Mouse (Mus musculus): Measurements from ENCODE around the gene Mup4.
"Not testable (repeated sequence)": the region's sequence is repeated elsewhere in the genome, so short reads cannot be mapped to it uniquely, and the experiment has no call there.

Mup4 gene

GRCm38 (mm10) chr4:59960610-59961009 is at the start of gene Mup4:
TSS of gene Mup4 (minus strand) at chr4:59960710.
- DNase-seq (ENCODE audit: low spot score), result no peak

GRCm38 (mm10) chr4:59997894-59998293 is 37.4 kb upstream of the Mup4 start:
- DNase-seq (ENCODE audit: low spot score), result not testable (repeated sequence)

GRCm38 (mm10) chr4:59963405-59964344 is 3.2 kb upstream of the Mup4 start, which contains the start of gene Mup6:
TSS of gene Mup6 (plus strand) at chr4:59964294.
- no peak for DNase-seq (ENCODE audit: low spot score)

- DNase-seq (ENCODE audit: low spot score), result no peak
These were observed 23.0 kb downstream of the Mup4 start for GRCm38 (mm10) chr4:59937543-59937942.

GRCm38 (mm10) chr4:59932505-59933281 is 27.8 kb downstream of the Mup4 start:
- peak; percentile 14 for DNase-seq (ENCODE audit: low spot score)

GRCm38 (mm10) chr4:59928347-59928746 is 32.2 kb downstream of the Mup4 start:
- peak; percentile 84 for DNase-seq (ENCODE audit: low spot score)

- DNase-seq (ENCODE audit: low spot score), result no peak
These were observed 32.8 kb downstream of the Mup4 start for GRCm38 (mm10) chr4:59927666-59928065.

GRCm38 (mm10) chr4:59925082-59925481 is 35.4 kb downstream of the Mup4 start:
- no peak for DNase-seq (ENCODE audit: low spot score)

- no peak for DNase-seq (ENCODE audit: low spot score)
These were observed 42.5 kb downstream of the Mup4 start for GRCm38 (mm10) chr4:59917966-59918365.

GRCm38 (mm10) chr4:59914608-59915403 is 45.7 kb downstream of the Mup4 start, which contains the start of gene Slc46a2:
TSS of gene Slc46a2 (minus strand) at chr4:59915056.
- no peak for DNase-seq (ENCODE audit: low spot score)

- DNase-seq (ENCODE audit: low spot score), result peak; percentile 80
These were observed 51.7 kb downstream of the Mup4 start for GRCm38 (mm10) chr4:59908785-59909184.

- peak; percentile 14 for DNase-seq (ENCODE audit: low spot score)
These were observed 52.8 kb downstream of the Mup4 start for GRCm38 (mm10) chr4:59907657-59908230.

GRCm38 (mm10) chr4:59907092-59907491 is 53.4 kb downstream of the Mup4 start:
- no peak for DNase-seq (ENCODE audit: low spot score)
